Mouse (Mus musculus) spleen, postnatal 36 days (tissue): Measurements from ENCODE around the gene Msl1.

ENCODE experiments used
- DNase-seq, 2 experiments: peaks; one replicate each; pipeline ENCODE4 v3.0.0; 2022; ENCODE audit warnings: low spot score in 2 of 2, mixed read lengths in 1 of 2

The Msl1 gene

GRCm38 (mm10) chr11:98846016-98846415 lies 50.7 kb downstream of the Msl1 start:
- no peak for DNase-seq

GRCm38 (mm10) chr11:98846865-98847604 lies 51.7 kb downstream of the Msl1 start:
- no peak for DNase-seq

GRCm38 (mm10) chr11:98849196-98849894 lies 54.0 kb downstream of the Msl1 start:
- DNase-seq, result no peak

GRCm38 (mm10) chr11:98850100-98851093 lies 55.1 kb downstream of the Msl1 start:
- DNase-seq, result no peak

- DNase-seq, result no peak
These were observed 58.8 kb downstream of the Msl1 start for GRCm38 (mm10) chr11:98854116-98854515.

- no peak for DNase-seq
These were observed 59.3 kb downstream of the Msl1 start for GRCm38 (mm10) chr11:98854659-98855058.
